Mouse (Mus musculus): Measurements from ENCODE around the gene Fgfr2.

GRCm38 (mm10) chr7:130855681-130856080 lies 2267.5 kb downstream of the Fgfr2 start:
- TF ChIP-seq CTCF (IDR thresholded peaks at IDR 0.05): no peak
- no peak for TF ChIP-seq EP300 (IDR thresholded peaks at IDR 0.05)
